Mouse (Mus musculus) adrenal gland, adult (tissue): ENCODE measurements around the gene Pla2g7.
A peak's percentile ranks its signal among the peaks of the same experiment; 100 is the strongest.

Source experiments
- DNase-seq, 2 experiments: peaks; one replicate each; pipeline ENCODE4 v3.0.0; 2022 to 2023; ENCODE audit warnings: low spot score in 1 of 2; ENCODE audit not compliant: inconsistent age in 2 of 2

Pla2g7 gene

DNA sequence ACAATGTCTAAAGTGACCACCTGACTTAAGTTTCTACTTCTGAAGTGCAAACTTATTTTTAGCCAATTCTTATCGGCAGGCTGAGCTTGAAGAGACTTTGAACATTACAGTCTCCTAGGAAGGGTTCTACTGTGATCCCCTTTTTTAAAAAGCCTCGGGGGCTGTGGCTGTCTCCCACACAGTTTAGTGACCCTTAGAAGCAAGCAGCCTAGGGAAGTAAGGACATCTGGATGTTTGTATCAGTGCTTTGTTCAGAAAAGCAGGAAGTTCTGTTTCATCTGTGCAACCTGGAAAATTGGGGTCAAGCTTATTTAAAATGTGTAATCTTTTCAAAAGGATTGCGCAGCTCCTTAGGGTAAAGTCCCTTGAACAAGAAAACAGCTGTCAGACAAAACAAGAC is 12.6 kb downstream of the Pla2g7 start:
- no peak for DNase-seq

- no peak for DNase-seq
Measured at GRCm38 (mm10) chr17:43581012-43581467, 13.1 kb downstream of the Pla2g7 start.

DNA sequence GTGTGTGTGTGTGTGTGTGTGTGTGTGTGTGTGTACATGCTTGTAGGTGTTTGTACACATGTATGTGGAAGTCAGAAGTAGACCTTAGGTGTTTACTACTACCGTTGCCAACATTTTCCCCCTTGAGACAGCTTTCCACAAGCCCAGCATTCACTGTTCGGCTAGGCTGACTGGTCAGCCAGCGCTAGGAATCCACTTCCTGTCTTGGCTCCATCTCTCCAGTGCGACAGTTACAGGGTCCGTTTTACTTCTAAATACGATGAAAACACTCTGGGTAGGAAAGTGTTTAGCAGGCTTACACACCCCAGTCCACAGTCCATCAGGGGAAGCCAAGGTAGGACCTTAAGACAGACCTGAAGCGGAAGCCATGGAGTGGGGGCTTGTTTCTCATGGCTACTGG is 16.9 kb downstream of the Pla2g7 start:
- DNase-seq, result no peak

DNA sequence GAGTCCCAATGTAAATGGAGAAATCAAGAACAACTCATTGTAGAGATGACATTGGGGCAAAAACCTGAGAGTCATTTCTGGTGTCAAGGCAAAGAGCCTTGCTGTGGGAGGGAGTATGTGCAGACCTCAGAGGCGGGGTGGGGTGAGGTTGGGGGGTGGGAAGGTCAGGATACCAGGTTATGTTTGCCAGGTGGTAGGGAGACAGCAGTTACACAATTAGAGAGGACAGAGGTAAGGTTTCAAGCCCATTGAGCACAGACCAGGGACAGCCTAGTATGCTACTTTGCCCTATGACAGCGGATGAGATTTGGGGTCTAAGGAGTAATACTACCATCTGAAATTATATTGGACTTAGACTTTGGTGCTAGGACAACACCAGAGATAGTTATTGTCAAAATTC is 19.4 kb downstream of the Pla2g7 start:
- no peak for DNase-seq

DNA sequence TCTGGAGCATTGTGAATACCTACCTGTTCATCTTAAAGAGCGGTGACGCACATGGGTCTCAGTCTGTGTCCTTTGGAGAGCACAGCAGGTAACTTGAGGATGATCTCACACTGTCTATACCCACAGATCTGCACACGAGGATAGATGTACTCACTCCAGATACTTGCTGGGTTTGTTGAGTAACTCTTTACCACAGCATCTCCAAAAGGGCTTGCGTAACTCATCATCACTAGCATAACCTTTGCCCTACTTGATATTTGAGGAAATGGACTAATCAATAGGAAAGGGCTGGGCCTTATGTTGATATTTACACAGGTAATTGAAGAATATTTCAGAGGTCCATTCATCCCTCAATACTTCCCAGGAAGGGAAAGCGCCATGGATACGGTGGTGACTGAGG is 21.9 kb downstream of the Pla2g7 start:
- no peak for DNase-seq

DNA sequence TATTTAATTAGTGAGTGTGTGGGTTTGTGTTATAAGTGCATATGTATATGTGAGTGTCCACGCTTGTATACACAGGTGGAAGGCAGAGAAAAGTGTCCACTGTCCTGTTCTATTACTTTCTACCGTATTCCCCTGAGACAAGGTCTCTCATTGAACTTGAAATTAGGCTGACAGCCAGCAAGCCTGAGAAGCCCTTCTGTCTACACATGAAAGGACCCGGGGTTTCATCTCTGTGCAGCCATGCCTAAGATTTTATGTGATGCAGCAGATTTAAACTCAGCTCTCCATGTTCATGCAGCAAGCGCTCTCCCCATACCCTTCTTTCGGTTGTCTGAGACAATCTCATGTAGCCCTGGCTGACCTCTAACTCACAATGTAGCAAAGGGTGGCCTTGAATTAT is 22.6 kb downstream of the Pla2g7 start:
- DNase-seq, result no peak

DNA sequence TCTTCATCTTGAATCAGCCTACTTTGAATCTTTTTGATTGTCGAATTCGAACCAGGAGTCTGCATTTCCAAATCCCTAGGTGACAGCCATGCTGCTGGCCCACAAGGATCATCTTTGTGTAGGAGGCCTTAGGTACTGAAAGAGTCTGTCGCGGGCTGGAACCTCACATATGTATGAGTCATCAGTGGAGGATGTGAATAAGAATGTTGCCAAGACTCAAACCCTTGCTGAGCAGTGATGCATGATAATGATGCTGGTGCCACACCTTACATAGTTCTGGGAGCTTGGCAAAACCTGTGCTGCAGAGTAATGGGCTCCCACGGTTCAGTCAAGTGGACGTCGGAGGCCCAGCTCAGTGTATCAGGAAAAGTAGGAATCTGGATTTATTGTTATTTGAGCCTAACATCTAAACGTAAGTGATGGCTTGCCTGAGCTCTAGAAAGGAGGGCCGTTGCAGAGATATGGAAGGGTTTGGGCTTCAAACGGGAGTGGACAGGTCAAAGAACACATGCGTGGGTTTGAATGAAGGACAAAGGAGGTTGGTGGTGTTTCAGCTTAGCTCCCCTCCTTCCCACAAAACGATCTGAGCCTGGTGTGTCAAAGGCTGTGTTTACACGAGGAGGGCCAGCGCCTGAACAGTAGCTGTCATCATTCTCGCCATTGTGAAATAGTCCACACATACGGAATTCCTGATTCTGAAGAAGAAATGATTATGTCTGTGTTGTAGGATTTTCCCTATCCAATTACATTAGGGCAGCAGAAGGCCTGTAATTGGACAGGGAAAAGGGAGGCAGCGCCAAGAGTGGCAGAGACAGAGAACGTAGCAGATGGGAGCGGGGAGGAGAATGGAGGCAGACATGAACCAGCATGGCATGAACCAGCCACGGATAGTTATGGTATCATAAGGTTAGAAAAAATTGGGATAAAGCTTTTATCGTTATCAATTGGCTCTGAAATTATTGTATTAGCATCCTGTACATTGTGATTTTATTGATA is 24.7 kb downstream of the Pla2g7 start:
- no peak for DNase-seq

- DNase-seq, result no peak
Measured at GRCm38 (mm10) chr17:43597742-43598141, 29.8 kb downstream of the Pla2g7 start.

GRCm38 (mm10) chr17:43598706-43599105 is 30.8 kb downstream of the Pla2g7 start:
- DNase-seq, result no peak

- peak; percentile 50 to 90 for DNase-seq
Measured at GRCm38 (mm10) chr17:43606704-43607103, 38.8 kb downstream of the Pla2g7 start.

DNA sequence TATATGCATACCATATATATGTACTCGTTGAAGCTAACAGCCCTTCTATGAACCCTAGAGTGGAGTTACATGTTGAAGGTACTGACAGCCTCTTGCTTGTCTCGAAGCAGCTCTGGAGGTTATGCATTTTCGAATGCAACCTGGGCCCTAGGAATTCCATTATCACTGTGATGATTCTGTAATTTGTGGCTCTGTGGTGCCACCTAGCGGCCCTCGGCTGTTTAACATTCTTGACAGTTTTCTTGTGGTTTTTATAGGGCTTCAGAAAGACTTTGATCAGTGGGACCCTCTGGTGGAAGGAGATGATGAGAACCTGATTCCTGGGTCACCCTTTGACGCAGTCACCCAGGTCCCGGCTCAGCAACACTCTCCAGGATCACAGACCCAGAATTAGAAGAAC is 43.7 kb downstream of the Pla2g7 start:
- DNase-seq, result peak; percentile 19 to 68

DNA sequence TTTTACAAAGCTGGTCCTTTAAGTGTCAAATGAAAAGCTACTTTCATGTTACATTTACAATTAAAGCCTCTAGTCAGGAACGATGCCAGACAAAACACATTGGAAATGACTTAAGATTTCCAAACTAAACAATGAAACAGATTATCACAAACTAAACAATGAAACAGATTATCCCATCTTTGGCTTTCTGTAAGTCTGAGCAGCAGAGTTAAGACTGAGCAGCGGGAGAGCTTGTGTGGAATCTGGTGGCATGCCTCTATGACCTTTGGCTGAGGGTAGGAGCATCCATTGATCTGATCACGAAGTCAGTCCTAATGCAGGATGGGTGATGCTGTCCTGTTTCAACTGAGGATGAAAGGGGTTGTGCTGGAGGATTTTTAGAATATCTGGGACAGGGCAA is 44.3 kb downstream of the Pla2g7 start:
- DNase-seq, result no peak

DNA sequence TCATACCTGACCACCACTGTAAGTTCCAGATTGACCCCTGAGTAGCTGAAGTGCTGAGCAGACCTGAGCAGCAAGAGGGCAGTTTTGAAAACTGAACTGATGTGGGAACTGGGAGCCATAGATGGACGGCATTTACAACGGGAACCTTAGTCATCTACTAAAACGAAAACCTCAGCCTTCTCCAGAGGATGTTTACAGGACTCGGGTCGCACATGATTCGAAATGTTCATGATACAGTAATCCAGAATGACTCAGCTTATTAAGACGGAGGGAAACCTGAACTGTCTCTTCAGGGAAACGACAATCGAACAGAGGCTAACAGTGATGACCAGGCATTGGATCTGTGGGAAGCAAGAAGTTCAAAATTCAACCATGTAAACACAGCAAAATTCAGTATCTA is 51.3 kb downstream of the Pla2g7 start:
- no peak for DNase-seq

DNA sequence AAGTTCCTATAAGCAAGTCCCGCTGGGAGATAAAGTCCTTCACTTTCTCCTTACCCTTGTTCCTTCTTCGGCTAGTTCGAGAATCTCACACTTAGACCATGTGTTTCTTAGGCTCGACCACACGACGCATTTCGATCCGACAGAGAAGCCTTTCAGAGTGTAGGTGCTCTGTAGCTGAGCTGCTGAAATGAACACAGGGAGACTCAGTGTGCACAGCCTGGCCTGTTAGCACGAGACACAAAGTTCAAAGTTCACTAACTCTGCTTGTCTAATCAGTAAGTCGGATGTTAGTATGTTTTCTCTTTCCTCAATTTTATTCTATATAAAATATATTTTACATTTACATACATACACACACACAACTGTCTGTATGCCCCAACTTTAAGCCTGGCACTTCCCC is 54.2 kb downstream of the Pla2g7 start:
- no peak for DNase-seq

- no peak for DNase-seq
Measured at GRCm38 (mm10) chr17:43628246-43628645, 60.3 kb downstream of the Pla2g7 start.

DNA sequence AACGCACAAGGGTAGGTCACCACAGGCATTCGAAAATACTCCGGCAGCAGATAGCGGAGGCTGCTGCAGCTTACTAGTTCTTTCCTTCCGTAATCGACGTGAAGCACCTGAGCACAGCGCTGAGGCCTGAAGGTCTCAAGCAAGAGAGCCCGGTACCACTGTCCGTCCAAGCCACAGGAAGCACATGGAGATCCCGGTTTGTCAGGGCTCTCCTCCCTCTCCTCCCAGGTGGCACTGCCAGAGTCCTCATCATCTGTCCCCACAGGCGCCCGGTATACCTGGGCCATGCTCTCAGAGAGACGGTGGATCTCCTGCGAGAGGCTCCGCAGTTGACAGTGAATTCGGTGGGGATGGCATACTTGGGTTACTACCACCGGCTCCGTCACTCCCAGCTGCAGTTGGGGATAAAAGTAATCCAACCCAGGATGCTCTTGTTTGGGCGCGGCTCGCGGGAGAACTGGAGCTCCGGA is 61.2 kb downstream of the Pla2g7 start:
- DNase-seq, result no peak

- DNase-seq, result no peak
Measured at GRCm38 (mm10) chr17:43629496-43630426, 61.9 kb downstream of the Pla2g7 start, which contains the start of gene Tdrd6. Gene Tdrd6, minus strand, starts transcription at chr17:43630299.

- DNase-seq, result no peak
Measured at GRCm38 (mm10) chr17:43630427-43630760, 62.5 kb downstream of the Pla2g7 start.

DNA sequence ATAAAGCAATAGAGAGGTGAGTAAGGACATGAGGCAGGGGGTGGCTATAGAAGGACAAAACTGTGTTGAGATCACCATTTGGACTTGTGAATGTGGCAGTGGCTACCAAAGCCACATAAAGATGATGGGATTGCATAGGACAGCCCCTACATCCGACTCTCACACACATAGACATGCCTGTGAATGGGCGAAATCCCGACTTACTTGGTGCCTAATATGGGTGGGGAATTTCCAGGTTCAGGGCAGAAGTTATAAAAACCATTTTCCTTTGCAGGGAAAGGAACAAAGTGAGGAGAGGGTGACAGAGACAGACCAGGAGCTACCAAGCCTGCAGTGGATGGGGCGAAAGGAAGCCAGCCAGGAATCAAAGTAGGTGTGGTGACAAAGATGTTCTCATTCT is 69.2 kb downstream of the Pla2g7 start:
- no peak for DNase-seq

GRCm38 (mm10) chr17:43640825-43641224 is 72.9 kb downstream of the Pla2g7 start:
- no peak for DNase-seq

DNA sequence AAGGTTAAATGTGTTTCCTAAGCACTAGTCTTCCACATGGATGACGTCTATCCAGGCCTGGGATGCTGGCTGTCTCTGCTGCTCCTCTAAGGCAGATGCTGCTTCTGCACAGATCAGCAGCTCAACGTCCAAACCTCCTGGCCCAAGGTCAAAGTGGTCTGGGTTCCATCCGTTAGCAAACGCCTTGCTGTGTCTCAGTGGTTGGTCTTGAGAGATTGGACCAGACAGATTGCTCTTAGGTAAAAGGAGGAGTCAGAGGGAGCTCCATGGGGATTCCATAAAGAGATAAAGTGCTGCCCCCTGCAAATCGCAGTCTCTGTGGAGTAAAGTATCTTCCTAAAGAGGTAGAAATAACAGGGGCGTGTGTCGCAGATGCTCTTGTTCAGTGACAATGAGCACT is 75.3 kb downstream of the Pla2g7 start:
- no peak for DNase-seq

- DNase-seq, result no peak
Measured at GRCm38 (mm10) chr17:43644375-43644774, 76.5 kb downstream of the Pla2g7 start.
